Mouse (Mus musculus): ENCODE results near the gene Arpc2. TPM values are rescaled to one million over a fixed set of nuclear protein-coding genes. Genes with fewer than 3 reads are reported as not detected.
A peak's percentile ranks its signal among the peaks of the same experiment; 100 is the strongest.

Arpc2 gene
- polyA plus RNA-seq, 1 experiment from 2014 or later = 448 TPM

DNA sequence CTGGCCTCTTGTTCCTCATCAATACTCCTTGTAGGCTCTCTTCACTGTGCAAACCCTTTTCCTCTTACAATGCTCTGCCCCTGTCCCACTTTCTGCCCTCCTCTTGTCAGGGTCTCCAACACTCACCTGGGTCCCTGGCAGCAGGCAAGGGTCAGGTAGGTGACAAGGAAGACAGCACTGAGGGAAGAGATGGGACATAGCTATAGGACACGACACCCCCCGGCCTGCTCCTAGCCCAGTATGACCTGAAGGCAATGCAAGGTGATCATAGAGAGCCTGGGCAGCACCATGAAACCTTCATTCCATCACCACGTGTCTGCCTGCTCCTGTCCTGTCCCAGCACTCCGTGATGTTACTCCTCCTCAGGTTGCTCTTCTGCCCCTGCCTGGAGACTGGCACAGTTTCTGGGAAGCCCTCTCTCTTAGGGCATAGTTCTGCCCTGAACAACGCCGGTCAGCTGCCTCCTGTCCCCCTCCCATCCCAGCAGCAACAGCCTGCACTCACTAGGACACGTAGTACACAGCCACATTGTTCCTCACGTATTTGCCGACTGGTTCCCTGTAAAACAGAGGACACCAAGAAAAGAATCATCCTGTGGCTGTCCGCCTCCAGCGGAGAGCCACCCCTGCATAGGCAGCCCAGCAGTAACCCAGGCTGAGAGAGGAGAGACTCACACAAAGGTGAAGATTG is 56.6 kb downstream of the Arpc2 start:
- H3K9me3 ChIP-seq (ENCODE audit: control insufficient read depth, low read length) = no peaks in the 10 kb centered on the region
- H3K4me3 ChIP-seq (ENCODE audit: low read length) = no peak overlapping the region
- WGBS = 81% methylated on average over 11 of the region's 11 CpGs
- peak overlapping the region; percentile 70 for H3K27ac ChIP-seq (ENCODE audit: low read length)
- no peaks in the 10 kb centered on the region for H3K27me3 ChIP-seq (ENCODE audit: control insufficient read depth, insufficient read depth, low read depth, low read length)
- H3K4me2 ChIP-seq (ENCODE audit: low read depth, low read length) = no peak overlapping the region
- no peak for ATAC-seq (ENCODE audit: low read depth)
- peaks cover 28% of the 10 kb centered on the region for H3K36me3 ChIP-seq (ENCODE audit: control insufficient read depth, insufficient read depth, low read length)
- H3K9ac ChIP-seq (ENCODE audit: low read length) = no peak overlapping the region
- peaks cover 54% of the 10 kb centered on the region for H3K4me1 ChIP-seq (replicated peaks; ENCODE audit: control insufficient read depth, insufficient read depth, low read length)

DNA sequence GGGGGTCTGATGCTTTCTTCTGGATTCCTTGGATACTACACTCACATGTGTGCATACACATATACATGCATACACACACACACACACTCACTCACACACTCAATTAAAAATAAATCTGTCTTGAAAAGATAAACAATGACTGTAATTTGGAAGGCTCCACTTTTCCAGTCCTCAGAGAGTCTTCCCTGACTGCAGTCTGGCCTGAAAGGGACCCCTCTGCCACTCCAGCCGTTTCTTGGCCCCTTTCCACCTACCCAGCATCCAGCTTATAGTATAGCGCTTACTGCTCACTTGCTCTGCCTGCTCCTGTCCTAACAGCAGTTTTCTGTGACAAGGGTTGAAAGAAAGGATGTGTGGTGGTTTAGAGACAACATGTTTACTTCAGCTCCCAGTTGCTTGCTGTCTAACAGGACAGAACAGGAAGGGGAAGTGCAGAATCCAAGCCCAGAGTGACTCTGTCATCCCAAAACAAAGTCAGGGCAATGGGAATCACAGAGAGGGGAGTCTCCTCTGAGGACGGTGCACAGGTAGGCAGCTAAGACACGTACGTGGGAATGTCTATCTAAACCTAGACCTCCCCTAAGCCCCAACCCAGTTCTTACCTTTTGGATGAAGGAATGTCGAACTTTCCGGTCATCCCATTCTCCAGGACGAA is 57.5 kb downstream of the Arpc2 start:
- peaks cover 63% of the 10 kb centered on the region for H3K4me1 ChIP-seq (replicated peaks; ENCODE audit: control insufficient read depth, insufficient read depth, low read length)
- WGBS = 69% methylated on average over 8 of the region's 8 CpGs

DNA sequence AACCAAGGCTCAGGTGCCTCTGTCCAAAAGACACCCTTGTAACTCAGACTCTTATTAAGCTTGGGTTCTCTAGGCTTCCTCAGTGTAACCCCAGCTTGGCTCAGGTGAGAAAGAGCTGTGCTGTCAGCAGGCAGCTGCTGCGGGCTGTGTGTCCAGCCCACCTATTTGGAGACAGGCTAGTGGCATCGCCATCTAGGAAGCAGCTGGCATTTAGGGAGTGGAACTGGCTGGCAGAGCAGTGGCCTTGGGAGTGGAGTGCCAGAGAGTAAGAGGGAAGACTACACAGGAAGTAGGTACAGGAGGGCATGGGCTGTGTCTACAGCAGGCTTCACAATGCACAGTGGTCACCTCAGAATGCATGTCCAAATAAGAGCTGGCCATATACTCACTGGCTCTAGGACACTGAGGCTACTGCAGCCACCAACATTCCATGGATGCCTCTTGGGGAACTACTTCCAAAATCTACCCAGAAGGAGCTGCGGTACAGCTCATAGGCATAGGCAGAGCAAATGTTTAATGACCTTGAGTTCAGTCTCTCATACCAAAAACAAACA is 58.3 kb downstream of the Arpc2 start:
- WGBS = 79% methylated on average over 3 of the region's 3 CpGs
- Histone ChIP-seq H3K9ac (ENCODE audit: low read length) (no peak overlapping the region), H3K4me3 (ENCODE audit: low read length) (no peak overlapping the region), H3K36me3 (ENCODE audit: control insufficient read depth, insufficient read depth, low read length) (peaks cover 15% of the 10 kb centered on the region), H3K27me3 (ENCODE audit: control insufficient read depth, insufficient read depth, low read depth, low read length) (no peaks in the 10 kb centered on the region), H3K4me2 (ENCODE audit: low read depth, low read length) (no peak overlapping the region), H3K9me3 (ENCODE audit: control insufficient read depth, low read length) (no peaks in the 10 kb centered on the region), H3K27ac (ENCODE audit: low read length) (peak overlapping the region; percentile 70), H3K4me1 (replicated peaks; ENCODE audit: control insufficient read depth, insufficient read depth, low read length) (peaks cover 69% of the 10 kb centered on the region)
- ATAC-seq (ENCODE audit: low read depth) = no peak

More for the DNA sequence above, 57.5 kb downstream of the Arpc2 start:
- ATAC-seq (ENCODE audit: low read depth) = peak; percentile 48
- Histone ChIP-seq H3K27me3 (ENCODE audit: control insufficient read depth, insufficient read depth, low read depth, low read length) (no peaks in the 10 kb centered on the region), H3K4me2 (ENCODE audit: low read depth, low read length) (no peak overlapping the region), H3K9me3 (ENCODE audit: control insufficient read depth, low read length) (no peaks in the 10 kb centered on the region), H3K9ac (ENCODE audit: low read length) (no peak overlapping the region), H3K36me3 (ENCODE audit: control insufficient read depth, insufficient read depth, low read length) (peaks cover 21% of the 10 kb centered on the region), H3K27ac (ENCODE audit: low read length) (peak overlapping the region; percentile 70), H3K4me3 (ENCODE audit: low read length) (no peak overlapping the region)

DNA sequence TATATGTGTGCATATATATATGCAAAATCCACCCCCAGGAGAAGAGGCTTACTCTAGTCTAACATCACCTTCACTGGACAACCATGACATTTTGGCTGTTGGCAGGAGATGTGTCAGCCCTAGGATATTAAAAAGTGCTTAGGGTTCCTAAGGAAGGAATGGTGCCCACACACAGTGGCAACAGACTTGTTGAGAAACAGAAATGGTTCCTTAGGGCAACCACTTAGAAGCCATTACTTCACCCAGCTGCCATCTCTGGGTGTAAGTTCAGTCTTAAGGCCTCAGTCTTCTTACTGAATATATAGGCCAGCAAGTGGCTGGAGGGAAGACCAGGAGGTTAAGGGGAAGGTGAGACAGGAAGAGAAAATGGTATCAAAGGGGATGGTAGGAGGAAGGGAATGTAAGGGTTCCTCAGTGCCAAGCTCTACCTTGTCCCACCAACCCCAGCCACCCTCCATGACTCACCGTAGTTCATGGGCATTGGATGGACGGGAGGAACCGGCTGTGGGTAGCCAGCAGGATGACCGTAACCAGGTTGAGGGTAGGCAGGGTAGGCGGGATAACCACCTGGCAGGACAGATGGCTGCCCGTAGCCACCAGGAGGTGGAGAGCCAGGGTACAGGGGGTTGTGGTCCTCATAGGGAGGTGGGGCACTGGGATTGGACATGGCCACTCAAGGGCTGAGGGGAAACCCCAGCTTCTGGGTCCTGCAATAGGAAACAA is 59.0 kb downstream of the Arpc2 start:
- Histone ChIP-seq H3K27ac (ENCODE audit: low read length) (peak overlapping the region; percentile 99), H3K9me3 (ENCODE audit: control insufficient read depth, low read length) (no peaks in the 10 kb centered on the region), H3K36me3 (ENCODE audit: control insufficient read depth, insufficient read depth, low read length) (peaks cover 14% of the 10 kb centered on the region), H3K4me3 (ENCODE audit: low read length) (peak overlapping the region; percentile 24; the same call in 1 of the 2 replicates), H3K4me2 (ENCODE audit: low read depth, low read length) (peak overlapping the region; percentile 51), H3K9ac (ENCODE audit: low read length) (peak overlapping the region; percentile 60), H3K27me3 (ENCODE audit: control insufficient read depth, insufficient read depth, low read depth, low read length) (no peaks in the 10 kb centered on the region), H3K4me1 (replicated peaks; ENCODE audit: control insufficient read depth, insufficient read depth, low read length) (peaks cover 71% of the 10 kb centered on the region)
- 85% methylated on average over 6 of the region's 6 CpGs for WGBS
- no peak for ATAC-seq (ENCODE audit: low read depth)

DNA sequence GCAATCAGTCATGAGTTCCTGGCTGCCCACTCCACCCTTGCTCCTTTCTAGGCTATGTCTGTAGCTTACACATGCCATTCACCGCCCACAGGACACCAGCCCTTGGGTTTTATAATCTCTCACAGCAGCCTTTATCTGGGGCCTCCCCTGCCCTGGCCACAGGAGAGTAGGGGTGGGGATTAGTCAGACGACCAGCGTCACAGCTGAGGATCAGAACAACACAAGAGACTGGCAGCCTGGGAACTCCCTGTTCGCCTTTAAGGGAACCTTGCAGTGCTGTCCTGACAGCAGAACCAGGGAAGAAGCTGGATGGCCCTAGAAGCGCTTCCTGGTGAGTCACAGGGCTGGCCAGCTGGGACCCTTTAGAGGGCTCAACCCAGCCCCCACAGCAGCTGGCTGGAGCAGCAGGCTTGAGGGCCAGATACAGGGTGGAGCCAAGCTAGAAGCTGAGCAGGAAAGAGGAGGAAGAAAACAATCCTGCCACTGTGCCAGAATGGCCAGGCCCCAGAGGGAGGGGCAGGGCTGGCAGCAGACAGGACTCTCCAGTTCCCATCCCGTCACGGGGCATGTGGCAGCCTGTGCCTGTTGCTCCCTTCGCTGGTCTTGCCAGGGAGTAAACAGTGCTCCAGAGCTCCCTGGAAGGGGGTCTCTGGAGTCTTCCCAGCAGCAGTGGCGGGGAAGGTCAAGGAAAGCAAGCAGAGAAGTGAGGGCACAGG is 59.7 kb downstream of the Arpc2 start:
- Histone ChIP-seq H3K27me3 (ENCODE audit: control insufficient read depth, insufficient read depth, low read depth, low read length) (no peaks in the 10 kb centered on the region), H3K4me2 (ENCODE audit: low read depth, low read length) (peak overlapping the region; percentile 51), H3K36me3 (ENCODE audit: control insufficient read depth, insufficient read depth, low read length) (peaks cover 14% of the 10 kb centered on the region), H3K4me1 (replicated peaks; ENCODE audit: control insufficient read depth, insufficient read depth, low read length) (peaks cover 70% of the 10 kb centered on the region), H3K9ac (ENCODE audit: low read length) (peak overlapping the region; percentile 60), H3K9me3 (ENCODE audit: control insufficient read depth, low read length) (no peaks in the 10 kb centered on the region), H3K27ac (ENCODE audit: low read length) (peak overlapping the region; percentile 99), H3K4me3 (ENCODE audit: low read length) (peak overlapping the region; percentile 24)
- WGBS = 5% methylated on average over 9 of the region's 9 CpGs
- ATAC-seq (ENCODE audit: low read depth) = peak; percentile 94

DNA sequence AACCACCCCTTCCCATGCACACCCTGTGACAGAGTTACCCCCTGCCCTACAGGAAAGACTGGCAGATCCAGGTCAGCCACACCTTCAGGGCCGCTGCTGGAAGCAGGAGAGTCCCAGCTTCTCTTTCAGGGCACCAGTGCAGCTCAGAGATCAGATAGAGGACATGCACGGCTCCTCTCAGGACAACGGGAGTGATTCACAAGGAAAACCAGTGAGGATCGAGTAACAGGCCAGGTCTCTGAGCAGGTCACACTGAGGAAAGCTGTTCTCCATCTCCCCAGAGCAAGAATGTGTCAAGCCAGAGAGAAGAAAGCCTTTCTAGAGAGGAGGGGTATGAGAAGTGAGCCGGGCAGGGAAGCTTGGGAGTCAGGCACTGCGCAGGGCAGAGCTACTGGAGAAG is 60.6 kb downstream of the Arpc2 start:
- no peak overlapping the region for H3K4me3 ChIP-seq (ENCODE audit: low read length)
- H3K4me2 ChIP-seq (ENCODE audit: low read depth, low read length) = peak overlapping the region; percentile 51
- 26% methylated on average over 6 of the region's 6 CpGs for WGBS
- no peak for ATAC-seq (ENCODE audit: low read depth)
- no peaks in the 10 kb centered on the region for H3K9me3 ChIP-seq (ENCODE audit: control insufficient read depth, low read length)
- H3K27ac ChIP-seq (ENCODE audit: low read length) = peak overlapping the region; percentile 99
- H3K36me3 ChIP-seq (ENCODE audit: control insufficient read depth, insufficient read depth, low read length) = peaks cover 10% of the 10 kb centered on the region
- H3K4me1 ChIP-seq (replicated peaks; ENCODE audit: control insufficient read depth, insufficient read depth, low read length) = peaks cover 73% of the 10 kb centered on the region
- no peaks in the 10 kb centered on the region for H3K27me3 ChIP-seq (ENCODE audit: control insufficient read depth, insufficient read depth, low read depth, low read length)
- peak overlapping the region; percentile 60 for H3K9ac ChIP-seq (ENCODE audit: low read length)

DNA sequence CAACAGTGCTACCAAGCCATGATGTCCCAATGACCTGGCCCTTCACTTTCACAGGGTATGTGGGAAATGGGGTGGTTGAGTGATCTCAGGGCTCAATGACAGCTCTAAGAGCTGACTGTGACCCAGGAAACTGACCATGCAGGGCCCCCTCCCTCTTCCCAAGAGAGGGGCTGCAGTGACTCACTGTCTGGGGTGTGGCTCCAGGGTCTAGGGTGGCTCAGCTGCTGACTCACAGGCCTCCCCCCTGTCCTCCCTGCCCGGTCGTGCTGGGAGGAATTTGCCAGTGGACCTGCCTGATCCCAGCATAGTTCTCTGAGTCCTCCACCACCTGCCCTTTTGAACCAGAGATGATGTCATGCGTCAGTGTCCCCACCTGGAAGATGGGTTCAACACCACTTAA is 61.4 kb downstream of the Arpc2 start:
- no peaks in the 10 kb centered on the region for H3K27me3 ChIP-seq (ENCODE audit: control insufficient read depth, insufficient read depth, low read depth, low read length)
- no peak overlapping the region for H3K4me3 ChIP-seq (ENCODE audit: low read length)
- ATAC-seq (ENCODE audit: low read depth) = no peak
- H3K9me3 ChIP-seq (ENCODE audit: control insufficient read depth, low read length) = no peaks in the 10 kb centered on the region
- peaks cover 78% of the 10 kb centered on the region for H3K4me1 ChIP-seq (replicated peaks; ENCODE audit: control insufficient read depth, insufficient read depth, low read length)
- no peak overlapping the region for H3K4me2 ChIP-seq (ENCODE audit: low read depth, low read length)
- H3K9ac ChIP-seq (ENCODE audit: low read length) = peak overlapping the region; percentile 60; the same call in 1 of the 2 replicates
- WGBS = 51% methylated on average over 3 of the region's 3 CpGs
- peak overlapping the region; percentile 99 for H3K27ac ChIP-seq (ENCODE audit: low read length)
- peaks cover 4% of the 10 kb centered on the region for H3K36me3 ChIP-seq (ENCODE audit: control insufficient read depth, insufficient read depth, low read length)

DNA sequence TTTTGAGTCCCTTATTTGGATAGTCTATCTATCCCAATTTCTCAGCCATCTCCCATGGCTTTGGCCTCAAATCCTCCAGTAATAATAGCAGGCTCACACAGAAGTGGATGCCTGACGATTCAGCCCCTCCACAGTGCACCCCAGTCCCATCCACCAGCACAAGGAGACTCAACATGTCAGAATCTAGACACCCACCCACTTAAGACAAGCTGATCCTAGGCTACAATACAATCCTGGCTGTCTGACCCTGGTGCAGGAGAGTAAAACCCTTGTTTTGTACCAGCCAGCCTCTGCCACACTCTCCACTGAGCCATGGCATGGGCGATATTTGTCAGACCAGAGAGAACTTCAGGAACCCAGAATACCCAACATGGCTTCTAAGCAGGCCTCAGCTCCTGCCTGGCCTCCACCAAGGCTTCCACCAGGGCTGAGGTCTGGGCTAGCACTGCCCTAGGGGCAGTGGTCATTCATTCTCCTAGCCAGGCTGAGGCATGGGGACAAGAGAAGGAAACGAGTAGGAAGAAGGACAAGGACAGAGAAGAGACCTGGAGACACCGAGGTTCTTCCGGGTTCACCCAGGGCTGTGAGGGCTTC is 62.4 kb downstream of the Arpc2 start:
- no peak for ATAC-seq (ENCODE audit: low read depth)

More for the DNA sequence above, 62.4 kb downstream of the Arpc2 start:
- 67% methylated on average over 5 of the region's 5 CpGs for WGBS
- H3K36me3 ChIP-seq (ENCODE audit: control insufficient read depth, insufficient read depth, low read length) = no peaks in the 10 kb centered on the region
- H3K27ac ChIP-seq (ENCODE audit: low read length) = peak overlapping the region; percentile 74
- H3K9ac ChIP-seq (ENCODE audit: low read length) = peak overlapping the region; percentile 33
- no peaks in the 10 kb centered on the region for H3K9me3 ChIP-seq (ENCODE audit: control insufficient read depth, low read length)
- H3K4me3 ChIP-seq (ENCODE audit: low read length) = no peak overlapping the region
- H3K27me3 ChIP-seq (ENCODE audit: control insufficient read depth, insufficient read depth, low read depth, low read length) = no peaks in the 10 kb centered on the region
- H3K4me1 ChIP-seq (replicated peaks; ENCODE audit: control insufficient read depth, insufficient read depth, low read length) = peaks cover 84% of the 10 kb centered on the region
- no peak overlapping the region for H3K4me2 ChIP-seq (ENCODE audit: low read depth, low read length)

Measured in lung, embryonic 16.5 days (tissue).